Mouse (Mus musculus) limb, embryonic 14.5 days (tissue): Measurements from ENCODE around the gene Dnah10. TPM values are rescaled to one million over a fixed set of nuclear protein-coding genes. Genes with fewer than 3 reads are reported as not detected.
A peak's percentile ranks its signal among the peaks of the same experiment; 100 is the strongest.

ENCODE experiments used
- ATAC-seq: fragments of 200-750 bp; cut with Nextera tagmentation; 2 replicates; pipeline ENCODE4 v1.8.0; 2017; ENCODE audit warnings: low read depth, moderate number of reproducible peaks, moderate TSS enrichment; ENCODE audit not compliant: low FRiP score
- DNase-seq: peaks from one replicate; pipeline ENCODE4 v3.0.0-alpha.2; 2015; ENCODE audit warnings: low spot score
- H3K27ac ChIP-seq: fragments of 300-500 bp; sonication (generic); replicated peaks from 2 replicates; pipeline ENCODE4 v1.5.1; 2014; ENCODE audit warnings: low read depth, mild to moderate bottlenecking, low read length, moderate library complexity, mixed read lengths
- H3K27me3 ChIP-seq: fragments of 300-500 bp; sonication (generic); 2 replicates; pipeline ENCODE4 v1.6.1; 2014; ENCODE audit warnings: low read length, mixed read lengths; ENCODE audit not compliant: control insufficient read depth, insufficient read depth
- H3K36me3 ChIP-seq: fragments of 300-500 bp; sonication (generic); 2 replicates; pipeline ENCODE4 v1.6.1; 2014; ENCODE audit warnings: mild to moderate bottlenecking, low read length, moderate library complexity, mixed read lengths; ENCODE audit not compliant: control insufficient read depth, insufficient read depth
- H3K4me1 ChIP-seq: fragments of 300-500 bp; sonication (generic); 2 replicates; pipeline ENCODE4 v1.6.1; 2014; ENCODE audit warnings: antibody characterized with exemption, low read length, mixed read lengths; ENCODE audit not compliant: control insufficient read depth, insufficient read depth
- H3K4me2 ChIP-seq: fragments of 300-500 bp; sonication (generic); replicated peaks from 2 replicates; pipeline ENCODE4 v1.6.1; 2014; ENCODE audit warnings: low read depth, mild to moderate bottlenecking, low read length, moderate library complexity; ENCODE audit not compliant: severe bottlenecking
- H3K4me3 ChIP-seq: fragments of 300-500 bp; sonication (generic); replicated peaks from 2 replicates; pipeline ENCODE4 v1.5.1; 2014; ENCODE audit warnings: low read length
- H3K9ac ChIP-seq: fragments of 300-500 bp; sonication (generic); 2 replicates; pipeline ENCODE4 v1.6.1; 2014; ENCODE audit warnings: mild to moderate bottlenecking, low read depth, low read length, moderate library complexity; ENCODE audit not compliant: severe bottlenecking
- H3K9me3 ChIP-seq: fragments of 300-500 bp; sonication (generic); 2 replicates; pipeline ENCODE4 v1.6.1; 2016; ENCODE audit warnings: low read length; ENCODE audit not compliant: control insufficient read depth
- POLR2A ChIP-seq: fragments of 200-500 bp; IDR thresholded peaks from 2 replicates; pipeline ENCODE4 v1.8.0; 2012; ENCODE audit warnings: inconsistent platforms, mild to moderate bottlenecking, moderate library complexity, borderline replicate concordance; ENCODE audit not compliant: insufficient read depth, insufficient read length; ENCODE audit errors: extremely low read depth
- WGBS: fragments of 180-500 bp; shearing (Covaris S2); extraction: QIAGEN DNeasy Blood & Tissue Kit; methylation state at CpG from one replicate; pipeline ENCODE4 v1.1.7; 2014; 5-methylcytosine and 5-hydroxymethylcytosine counted together
- polyA plus RNA-seq, 2 experiments: library from polyadenylated mRNA; depleted of rRNA in 1 of 2; stranded (reverse) in 1 of 2; unstranded in 1 of 2; fragments of >200 nt; fragmentation: Nextera tagmentation in 1 of 2; extraction: Ambion mirVana in 1 of 2; gene quantifications; 2 replicates each; pipeline versions ENCODE4 v1.2.1 to v1.2.3; 2012 to 2014

Gene Dnah10
- polyA plus RNA-seq (2012; rRNA removed) (0.20 and 0.38 TPM in 2 replicates), polyA plus RNA-seq (2014; fragmentation: Nextera tagmentation; extraction: Ambion mirVana) (0.11 TPM in 1 of 2 replicates, not detected in the other)

DNA sequence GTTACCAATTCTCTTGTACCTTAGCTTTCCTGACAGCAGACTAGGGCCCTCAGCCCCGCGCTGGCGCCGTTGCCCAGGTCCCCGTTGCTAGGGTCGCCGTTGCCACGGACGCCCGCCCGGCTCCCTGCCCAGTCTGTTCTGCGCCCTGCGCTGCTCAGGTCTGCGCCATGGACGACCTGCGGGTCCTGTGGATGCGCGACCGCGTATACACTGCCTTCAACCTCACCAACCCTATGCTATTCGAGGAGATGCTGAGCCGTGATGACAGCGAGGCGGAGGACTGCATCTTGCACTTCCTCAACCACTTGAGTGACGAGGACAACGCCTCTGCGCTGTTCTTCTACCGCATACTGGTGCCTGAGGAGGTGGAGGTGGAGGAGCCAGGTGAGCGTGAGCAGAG lies at the start of gene Dnah10:
Gene Dnah10, plus strand, starts transcription at position 89 of the 400 bp plus-strand sequence.
- H3K27ac ChIP-seq, result no peak within 1 kb of the TSS
- no peaks in the 10 kb centered on the region for H3K27me3 ChIP-seq
- no peak for TF ChIP-seq POLR2A
- no peaks in the 10 kb centered on the region for H3K9me3 ChIP-seq
- no peak within 1 kb of the TSS for H3K4me3 ChIP-seq
- no peak for DNase-seq
- no peak for ATAC-seq
- H3K9ac ChIP-seq, result peak within 1 kb of the TSS; percentile 25; the same call in 1 of the 2 replicates
- peaks cover 33% of the 10 kb centered on the region for H3K36me3 ChIP-seq
- WGBS, result 13% methylated on average over 29 of the region's 29 CpGs
- H3K4me1 ChIP-seq, result peaks cover 4% of the 10 kb centered on the region; the same call in 1 of the 2 replicates
- peak within 1 kb of the TSS; percentile 15; the same call in 1 of the 2 replicates for H3K4me2 ChIP-seq

DNA sequence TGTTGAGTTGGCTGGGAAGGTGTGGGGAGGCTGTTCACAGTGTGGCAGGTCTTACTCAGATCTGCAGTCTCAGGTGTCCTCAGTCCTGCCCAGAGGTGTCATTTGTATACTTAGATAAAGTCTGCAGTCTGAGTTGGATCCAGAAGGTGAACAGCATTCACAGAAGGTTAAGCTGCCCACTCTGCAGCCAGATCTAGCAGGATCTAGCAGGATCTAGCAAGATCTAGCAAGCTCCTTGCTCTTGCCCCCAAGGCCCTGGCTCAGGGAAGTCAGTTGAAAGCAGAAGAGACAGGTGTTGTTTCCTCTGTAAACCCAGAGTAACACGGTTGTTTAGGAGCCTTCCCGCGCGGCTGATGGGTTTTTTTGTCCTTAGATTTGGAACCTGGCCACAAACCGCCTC lies 11.1 kb upstream of the Dnah10 start:
- 90% methylated on average over 5 of the region's 5 CpGs for WGBS
- peaks cover 69% of the 10 kb centered on the region for H3K36me3 ChIP-seq

DNA sequence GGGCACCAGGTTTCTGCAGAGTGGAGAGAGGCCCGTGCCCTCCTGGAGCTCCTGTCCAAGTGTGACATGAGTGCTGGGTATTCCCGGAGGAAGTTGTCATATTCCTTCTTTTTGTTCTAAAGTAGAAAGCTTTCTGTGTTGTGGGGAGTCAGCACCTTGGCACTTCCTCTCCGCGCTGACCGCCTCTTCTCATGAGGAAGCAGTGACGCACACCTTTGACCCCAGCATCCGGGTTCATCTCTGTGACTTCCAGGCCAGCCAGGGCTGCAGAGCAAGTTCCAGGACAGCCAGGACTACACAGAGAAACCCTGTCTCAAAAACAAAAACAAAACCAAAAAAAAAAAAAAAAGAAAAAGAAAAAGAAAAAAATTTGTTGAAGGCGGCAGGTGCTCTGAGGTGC lies 9.8 kb upstream of the Dnah10 start:
- no peak for DNase-seq

More for the DNA sequence above, 11.1 kb upstream of the Dnah10 start:
- DNase-seq (no peak), ATAC-seq (no peak)
- Histone ChIP-seq H3K4me3 (no peak overlapping the region), H3K4me2 (no peak overlapping the region), H3K9ac (no peak overlapping the region), H3K27ac (no peak overlapping the region), H3K4me1 (no peaks in the 10 kb centered on the region), H3K27me3 (no peaks in the 10 kb centered on the region), H3K9me3 (no peaks in the 10 kb centered on the region)
- TF ChIP-seq POLR2A, result no peak

DNA sequence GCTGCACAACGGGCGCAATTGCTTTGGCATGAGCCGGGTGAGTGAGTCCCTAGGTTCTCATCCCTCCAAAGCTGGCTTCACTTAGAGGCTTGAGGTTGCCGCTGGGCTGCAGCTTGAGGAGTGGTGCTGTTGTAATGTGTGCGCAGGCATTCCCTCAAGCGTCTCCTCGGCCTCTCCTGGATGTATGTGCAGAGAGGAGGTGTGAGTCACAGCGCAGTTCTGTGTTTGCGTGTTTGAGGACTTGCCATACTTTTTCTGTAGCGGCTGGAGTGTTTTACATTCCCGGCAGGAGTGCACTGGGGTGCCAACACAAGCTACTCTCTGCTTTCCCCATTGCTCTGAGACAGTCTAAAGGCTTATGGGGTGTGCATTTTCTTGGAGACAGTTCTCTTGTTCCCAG lies 6.9 kb upstream of the Dnah10 start:
- H3K4me1 ChIP-seq, result no peaks in the 10 kb centered on the region
- WGBS, result 96% methylated on average over 11 of the region's 11 CpGs
- DNase-seq, result no peak
- no peaks in the 10 kb centered on the region for H3K9me3 ChIP-seq
- TF ChIP-seq POLR2A, result no peak
- no peak overlapping the region for H3K27ac ChIP-seq
- ATAC-seq, result no peak
- no peak overlapping the region for H3K4me3 ChIP-seq
- H3K27me3 ChIP-seq, result no peaks in the 10 kb centered on the region
- H3K4me2 ChIP-seq, result no peak overlapping the region
- H3K9ac ChIP-seq, result no peak overlapping the region
- H3K36me3 ChIP-seq, result peaks cover 86% of the 10 kb centered on the region

More for the DNA sequence above, 9.8 kb upstream of the Dnah10 start:
- Histone ChIP-seq H3K27me3 (no peaks in the 10 kb centered on the region), H3K4me3 (no peak overlapping the region), H3K4me1 (no peaks in the 10 kb centered on the region), H3K9ac (no peak overlapping the region), H3K9me3 (no peaks in the 10 kb centered on the region), H3K27ac (no peak overlapping the region), H3K4me2 (no peak overlapping the region), H3K36me3 (peaks cover 83% of the 10 kb centered on the region)
- WGBS, result 93% methylated on average over 8 of the region's 8 CpGs
- no peak for TF ChIP-seq POLR2A
- no peak for ATAC-seq

DNA sequence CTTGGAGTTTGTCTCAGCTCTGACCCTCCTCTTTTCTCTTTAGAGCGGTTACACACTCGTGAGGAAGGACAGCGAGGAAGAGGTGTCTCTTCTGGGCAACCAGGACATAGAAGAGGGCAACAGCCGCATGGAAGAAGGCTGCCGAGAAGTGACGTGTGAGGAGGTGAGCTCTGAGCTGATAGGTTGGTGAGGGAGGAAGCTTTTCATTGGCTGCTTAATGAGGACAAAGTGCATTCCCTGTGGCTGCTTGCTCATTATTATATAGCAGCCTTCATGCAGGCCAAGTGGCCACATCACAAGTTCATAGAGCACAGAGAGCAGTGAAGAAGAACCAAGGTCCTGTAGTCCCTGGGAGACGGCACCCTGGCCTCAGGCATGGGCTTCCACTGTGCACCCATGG lies 6.5 kb upstream of the Dnah10 start:
- TF ChIP-seq POLR2A, result no peak
- Histone ChIP-seq H3K4me1 (no peaks in the 10 kb centered on the region), H3K9me3 (no peaks in the 10 kb centered on the region), H3K27me3 (no peaks in the 10 kb centered on the region), H3K9ac (no peak overlapping the region), H3K4me3 (no peak overlapping the region), H3K4me2 (no peak overlapping the region), H3K36me3 (peaks cover 86% of the 10 kb centered on the region), H3K27ac (no peak overlapping the region)
- no peak for DNase-seq
- WGBS, result 89% methylated on average over 7 of the region's 7 CpGs
- ATAC-seq, result no peak
